Mouse (Mus musculus): ENCODE results near the gene Aif1l.

Aif1l gene

DNA sequence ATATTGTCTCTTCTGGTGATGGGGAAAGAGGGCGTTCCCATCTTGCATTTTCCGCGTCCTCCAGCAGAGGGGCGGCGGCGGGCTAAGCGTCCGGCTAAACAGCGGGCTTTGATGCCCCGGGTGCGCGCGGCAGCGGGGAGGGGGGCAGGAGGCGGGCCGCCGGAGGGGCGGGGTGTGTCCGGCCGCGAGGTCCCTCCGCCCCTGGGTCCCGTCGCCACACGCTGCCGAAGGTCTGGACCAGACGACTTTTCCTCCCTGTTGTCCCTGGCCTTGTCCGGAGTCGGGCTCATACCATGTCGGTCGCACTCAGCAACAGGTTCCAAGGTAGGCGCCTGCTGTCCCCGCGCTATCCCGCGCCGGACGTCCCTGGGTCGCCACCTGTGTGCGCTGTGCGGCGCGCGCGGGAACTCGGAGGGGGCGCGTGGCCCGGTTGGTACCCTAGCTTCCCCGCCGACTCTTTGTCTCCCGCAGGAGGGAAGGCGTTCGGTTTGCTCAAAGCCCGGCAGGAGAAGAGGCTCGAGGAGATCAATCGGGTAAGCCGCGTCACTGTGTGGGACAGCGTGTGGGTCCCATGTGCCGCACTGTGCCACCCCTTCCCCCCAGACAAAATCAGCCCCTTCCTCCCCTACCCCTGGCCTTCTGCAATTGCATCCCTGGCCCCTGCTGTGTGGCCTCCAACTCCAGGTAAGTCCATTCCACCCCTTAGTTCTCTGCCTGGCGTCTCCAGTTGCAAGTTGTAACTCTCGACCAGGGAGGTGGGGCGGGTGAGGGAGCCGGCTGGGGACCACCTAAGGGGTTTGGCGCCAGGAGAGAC lies at the start of gene Aif1l:
Gene Aif1l, plus strand, starts transcription at position 82 of the 814 bp plus-strand sequence.
- DNase-seq (ENCODE audit: low spot score), result no peak

DNA sequence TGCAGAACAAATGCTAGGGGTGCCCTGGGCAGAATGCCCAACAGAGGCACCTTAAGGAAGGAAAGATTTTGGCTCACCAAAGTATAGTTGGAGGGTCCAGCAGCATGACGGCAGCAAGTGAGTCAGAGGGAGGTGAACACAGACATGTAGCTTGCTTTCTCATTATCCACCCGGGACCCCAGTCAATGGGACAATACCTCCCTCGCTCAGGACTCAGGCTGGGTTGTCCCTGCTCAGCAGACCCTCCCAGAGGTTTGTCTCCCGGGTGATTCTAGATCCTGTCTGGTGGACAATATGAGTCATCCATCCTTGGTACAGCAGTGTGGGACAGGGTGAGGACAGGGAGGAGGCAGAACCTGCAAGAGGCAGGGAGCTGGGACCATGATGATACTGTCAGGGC lies 49.0 kb upstream of the Aif1l start:
- DNase-seq (ENCODE audit: low spot score), result no peak

DNA sequence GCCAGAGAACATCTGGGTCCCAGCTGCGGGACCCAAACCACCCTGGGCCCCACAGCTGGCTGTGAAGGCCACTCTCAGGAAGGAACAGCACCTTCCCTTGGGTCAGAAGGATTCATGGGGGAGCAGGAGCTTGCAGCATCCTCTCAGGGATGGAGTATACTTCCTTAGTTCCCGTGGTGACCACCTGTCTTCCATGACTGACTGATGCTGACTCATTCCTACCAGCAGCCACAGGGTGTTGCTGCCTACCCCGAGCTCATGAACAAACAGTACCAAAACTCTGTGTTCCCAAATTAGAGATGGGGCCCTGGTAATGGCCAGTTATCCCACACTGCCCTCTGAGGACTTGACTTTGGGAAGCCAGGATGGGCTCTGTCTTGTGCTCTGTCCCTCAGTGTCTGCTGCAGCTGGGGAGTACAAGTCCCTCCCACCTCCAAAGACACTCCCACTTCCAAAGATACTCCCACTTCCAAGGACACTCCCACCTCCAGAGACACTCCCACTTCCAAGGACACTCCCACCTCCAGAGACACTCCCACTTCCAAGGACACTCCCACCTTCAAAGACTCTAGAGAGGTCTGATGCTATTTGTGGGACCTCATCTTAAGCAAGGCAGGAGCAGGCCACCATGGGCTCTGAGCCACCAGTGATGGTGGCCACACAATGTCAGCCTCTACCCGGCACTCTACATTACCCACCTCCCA lies 48.1 kb upstream of the Aif1l start:
- DNase-seq (ENCODE audit: low spot score), result no peak

DNA sequence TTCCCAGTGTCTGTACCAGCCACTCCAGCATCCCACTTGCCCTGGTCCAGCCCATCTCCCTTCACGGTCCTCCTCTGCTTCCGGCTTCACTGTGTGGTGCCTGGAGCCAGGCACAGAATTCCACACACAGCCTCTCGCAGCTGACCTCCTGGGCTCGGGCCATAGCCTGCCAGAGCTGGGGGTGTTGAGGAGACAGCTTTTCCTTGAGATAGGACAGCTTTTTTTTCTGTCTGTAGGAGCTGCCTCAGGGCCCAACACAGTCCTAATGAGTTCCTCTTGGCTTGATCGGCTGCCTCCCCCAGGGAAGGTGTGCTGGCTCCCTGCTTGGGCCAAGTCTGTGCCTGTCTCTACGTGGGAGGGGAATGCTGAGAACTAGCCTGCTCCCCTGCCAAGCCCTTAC lies 45.9 kb upstream of the Aif1l start:
- no peak for DNase-seq (ENCODE audit: low spot score)

DNA sequence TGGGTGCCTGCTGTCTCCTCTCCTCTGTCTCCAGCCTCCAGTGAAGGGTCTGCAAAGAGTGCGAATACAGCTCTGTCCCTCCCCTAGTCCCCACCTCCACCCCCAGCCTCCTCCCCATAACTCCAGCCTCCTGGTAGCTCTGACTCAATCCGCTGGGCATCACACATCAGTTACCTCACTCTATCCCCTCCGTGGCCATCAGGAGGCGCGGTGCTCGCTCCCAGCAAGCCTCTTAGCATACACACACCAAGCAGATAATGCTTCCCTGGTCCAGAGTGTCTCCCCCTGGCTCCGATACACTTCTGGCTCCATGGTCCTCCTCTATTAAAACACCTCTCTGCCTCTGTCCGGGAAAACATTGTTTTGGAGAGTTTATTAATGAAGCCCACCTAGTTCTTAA lies 45.3 kb upstream of the Aif1l start:
- no peak for DNase-seq (ENCODE audit: low spot score)

DNA sequence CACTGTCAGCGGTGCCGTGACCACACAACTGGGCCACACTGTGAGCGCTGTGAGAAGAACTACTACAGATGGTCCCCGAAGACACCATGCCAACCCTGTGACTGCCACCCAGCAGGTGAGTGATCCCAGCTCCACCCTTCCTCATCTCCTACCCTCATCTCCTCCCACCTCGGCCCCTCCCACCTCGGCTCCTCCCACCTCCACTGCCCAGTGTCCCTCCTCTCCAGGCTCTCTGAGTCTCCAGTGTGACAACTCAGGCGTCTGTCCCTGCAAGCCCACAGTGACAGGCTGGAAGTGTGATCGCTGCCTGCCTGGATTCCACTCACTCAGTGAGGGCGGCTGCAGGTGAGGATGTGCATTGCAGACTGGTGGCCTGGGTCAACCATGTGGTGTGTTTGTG lies 44.3 kb upstream of the Aif1l start:
- no peak for DNase-seq (ENCODE audit: low spot score)

DNA sequence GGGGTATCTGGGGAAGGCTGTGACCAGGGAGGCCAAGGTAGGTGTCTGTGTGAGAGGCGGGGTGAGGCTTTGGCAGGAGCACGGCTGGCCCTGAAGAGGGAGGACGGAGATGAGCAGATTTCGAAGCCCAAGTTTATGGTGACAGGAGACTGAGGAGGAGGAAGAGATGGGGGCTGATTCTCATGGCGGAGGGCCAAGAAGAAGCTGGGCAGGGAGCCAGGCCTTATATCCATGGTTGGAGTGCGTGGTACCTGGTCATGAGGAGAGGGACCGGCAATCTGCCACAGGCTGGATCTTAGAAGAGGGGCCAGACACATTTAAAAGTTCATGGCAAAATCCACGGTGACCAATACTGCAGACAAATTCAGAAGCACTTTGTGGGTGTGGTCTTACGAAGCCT lies 43.5 kb upstream of the Aif1l start:
- DNase-seq (ENCODE audit: low spot score), result no peak

DNA sequence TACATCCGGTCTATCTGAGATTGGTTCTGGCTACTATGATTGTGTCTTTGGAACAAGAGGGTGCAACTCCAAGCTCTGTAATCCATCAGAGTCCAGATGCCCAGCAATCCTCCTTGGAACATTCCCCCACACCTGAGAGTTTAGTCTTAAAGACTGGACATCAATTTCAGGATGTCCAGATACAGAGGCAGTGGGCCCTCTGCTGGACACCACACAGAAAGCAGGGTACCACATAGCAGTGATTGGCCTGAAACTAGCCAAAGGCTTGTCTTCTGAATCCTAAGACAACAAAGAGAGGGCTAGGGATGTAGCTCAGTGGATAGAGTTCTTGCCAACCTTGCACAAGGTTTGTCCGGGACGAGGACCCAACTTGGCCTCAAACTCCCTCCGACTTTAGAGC lies 37.4 kb upstream of the Aif1l start:
- peak; percentile 57 for DNase-seq (ENCODE audit: low spot score)

DNA sequence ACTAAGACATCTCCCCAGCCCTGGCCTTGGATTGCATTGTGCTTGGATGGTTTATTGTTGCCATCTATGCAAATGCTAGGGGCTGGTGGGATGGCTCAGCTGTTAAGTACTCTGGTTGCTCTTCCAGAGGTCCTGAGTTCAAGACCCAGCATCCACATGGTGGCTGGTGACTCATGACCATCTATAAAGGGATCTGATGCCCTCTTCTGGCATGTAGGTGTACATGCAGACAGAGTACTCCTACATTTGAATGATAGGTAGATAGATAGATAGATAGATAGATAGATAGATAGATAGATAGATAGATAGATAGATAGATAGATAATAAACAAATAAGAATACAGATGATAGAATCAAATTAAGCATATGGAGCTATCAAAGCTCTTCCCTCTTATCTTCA lies 35.7 kb upstream of the Aif1l start:
- peak; percentile 18 for DNase-seq (ENCODE audit: low spot score)

DNA sequence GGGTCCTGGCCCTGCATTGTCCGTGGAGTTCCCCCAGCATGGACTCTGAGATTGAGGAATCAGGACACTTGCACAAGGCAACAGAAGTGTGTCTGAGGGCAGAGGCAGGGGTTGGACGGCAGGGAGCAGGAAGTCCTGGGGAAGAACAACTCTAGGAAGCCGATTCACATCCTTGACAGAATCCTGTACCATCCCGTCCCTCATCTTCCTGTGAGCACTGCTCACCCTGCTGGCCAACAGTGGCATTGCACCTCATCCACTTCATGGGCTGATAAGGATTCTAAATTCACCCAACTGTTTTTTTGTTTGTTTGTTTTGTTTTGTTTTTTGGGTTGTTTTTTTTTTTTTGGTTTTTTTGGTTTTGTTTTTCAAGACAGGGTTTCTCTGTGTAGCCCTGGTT lies 34.8 kb upstream of the Aif1l start:
- DNase-seq (ENCODE audit: low spot score), result peak; percentile 85

DNA sequence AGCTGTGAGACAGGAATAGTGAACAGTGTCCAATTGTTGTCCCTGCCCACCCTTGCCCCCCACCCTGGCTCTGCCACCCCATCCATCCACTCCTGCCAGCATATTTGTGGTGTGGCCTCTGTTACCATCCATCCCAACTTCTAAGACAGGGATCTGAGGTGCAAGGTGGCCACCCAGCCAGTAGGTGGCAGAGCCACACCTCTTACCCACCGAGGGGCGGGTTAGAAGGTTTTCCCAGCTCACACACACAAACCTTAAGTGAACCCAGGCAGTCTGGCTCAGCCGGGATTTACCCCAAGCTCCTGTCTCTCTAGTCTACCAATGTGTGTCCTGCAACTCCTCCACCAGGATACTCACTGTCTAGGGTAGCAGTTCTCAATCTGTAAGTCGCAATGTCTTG lies 32.3 kb upstream of the Aif1l start:
- DNase-seq (ENCODE audit: low spot score), result peak; percentile 64

DNA sequence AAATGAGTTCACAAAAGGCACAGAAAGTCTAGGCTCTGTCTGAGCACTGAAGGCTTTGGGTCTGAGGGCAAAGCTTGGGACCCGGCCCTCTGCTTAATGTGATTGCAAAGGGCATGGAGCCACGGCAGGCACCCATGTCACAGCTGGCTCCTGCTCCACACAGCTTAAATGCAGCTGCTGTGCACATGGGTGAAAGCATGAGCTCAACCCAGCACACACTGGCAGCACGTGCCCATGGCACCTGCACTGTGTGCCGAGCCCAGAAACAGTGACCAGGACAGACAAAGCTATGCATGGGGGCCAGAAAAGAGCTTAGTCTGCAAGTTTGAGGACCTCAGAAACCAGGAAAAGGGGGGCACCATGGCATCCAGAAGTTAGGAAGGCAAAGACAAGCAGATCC lies 26.3 kb upstream of the Aif1l start:
- DNase-seq (ENCODE audit: low spot score), result peak; percentile 44

DNA sequence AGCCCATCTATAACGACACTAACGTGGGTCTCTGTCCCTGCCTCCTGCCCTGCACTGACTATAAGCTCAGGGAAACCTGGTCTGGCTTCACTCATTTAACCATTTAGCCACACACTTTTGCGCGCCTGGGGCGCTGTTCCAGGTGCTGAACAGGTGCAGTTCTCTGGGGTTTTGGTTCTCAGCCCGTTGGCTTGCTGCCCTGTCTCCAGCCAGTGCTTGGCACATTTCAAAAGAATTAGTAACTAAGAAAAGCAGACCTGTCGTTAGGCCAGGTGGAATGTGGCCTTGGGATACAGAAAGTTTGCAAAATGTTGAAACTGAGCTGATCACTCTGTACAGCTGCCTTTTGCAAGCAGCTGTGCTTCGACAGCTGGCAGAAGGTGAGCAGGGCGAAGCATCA lies 25.1 kb upstream of the Aif1l start:
- DNase-seq (ENCODE audit: low spot score), result no peak

DNA sequence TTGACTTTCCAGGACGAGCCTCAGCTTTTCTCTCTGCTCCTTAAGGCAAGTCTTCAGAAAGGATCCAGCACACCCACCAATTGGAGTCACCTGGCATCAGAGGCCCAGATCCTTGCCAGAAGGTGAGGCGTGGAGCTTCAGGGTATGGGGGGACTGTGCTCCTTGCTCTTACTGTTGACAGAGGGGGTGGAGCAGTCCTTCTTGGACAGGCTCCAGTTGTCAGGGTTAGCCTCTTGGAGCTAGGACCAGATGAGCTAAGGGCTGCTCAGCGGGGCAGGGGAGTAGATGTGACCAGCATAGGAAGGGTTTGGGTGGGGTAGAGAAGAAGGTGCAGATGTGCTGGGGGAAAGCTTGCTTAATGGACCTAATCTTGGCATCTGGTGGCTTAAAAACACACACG lies 24.0 kb upstream of the Aif1l start:
- DNase-seq (ENCODE audit: low spot score), result no peak

DNA sequence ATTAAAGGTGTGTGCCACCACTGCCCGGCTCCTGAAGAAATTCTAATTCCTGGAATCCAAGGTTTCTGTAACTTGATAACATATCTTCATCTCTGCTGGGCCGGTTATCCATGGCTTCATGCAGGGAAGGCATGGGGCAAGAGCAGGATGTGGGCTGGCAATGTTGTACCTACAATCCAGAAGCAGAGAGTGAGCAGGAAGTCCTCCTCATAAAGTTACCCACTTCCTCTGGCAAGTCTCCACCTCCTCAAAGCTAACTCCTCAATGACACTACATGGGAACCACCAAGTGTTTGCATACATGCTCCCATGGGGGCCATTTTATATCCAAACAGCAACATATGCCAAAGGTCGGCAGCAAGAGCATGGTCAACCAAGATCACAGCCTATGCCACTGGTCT lies 20.3 kb upstream of the Aif1l start:
- no peak for DNase-seq (ENCODE audit: low spot score)

DNA sequence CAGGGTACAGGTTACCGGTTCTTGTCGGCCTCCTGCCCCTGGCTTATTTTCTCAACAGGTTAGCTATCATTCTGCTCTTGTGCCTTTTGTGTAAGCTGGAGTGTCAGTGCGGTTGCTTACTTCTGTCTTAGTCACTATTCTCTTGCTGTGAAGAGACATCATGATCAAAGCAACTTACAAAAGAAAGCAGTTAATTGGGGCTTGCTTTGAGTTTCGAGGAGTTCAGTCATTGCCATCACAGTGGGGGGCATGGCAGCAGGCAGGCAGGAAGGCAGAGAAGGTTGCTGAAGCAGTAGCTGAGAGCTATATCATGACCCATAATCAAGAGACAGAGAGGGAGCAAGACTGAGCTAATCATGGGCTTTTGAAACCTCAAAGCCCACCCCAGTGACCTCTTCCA lies 15.4 kb upstream of the Aif1l start:
- no peak for DNase-seq (ENCODE audit: low spot score)

DNA sequence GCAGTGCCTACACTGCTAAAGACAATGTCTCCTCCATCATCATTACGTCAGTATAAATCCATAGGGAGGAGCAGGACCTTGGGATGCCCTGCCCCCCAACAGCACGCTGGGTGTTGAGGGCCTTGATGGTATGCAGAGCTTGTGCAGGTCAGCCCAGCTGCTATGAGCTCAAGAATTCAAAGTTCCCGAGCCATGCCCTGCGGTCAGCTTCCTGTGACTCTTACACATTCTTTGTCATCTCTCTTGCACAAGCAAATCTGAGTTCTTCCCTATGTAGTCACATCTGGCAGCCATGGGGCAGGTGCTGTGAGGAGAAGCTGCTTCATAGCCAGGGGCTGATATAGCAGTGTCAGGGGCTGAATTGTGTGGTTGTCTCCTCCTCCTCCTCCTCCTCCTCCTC lies 14.9 kb upstream of the Aif1l start:
- DNase-seq (ENCODE audit: low spot score), result no peak

DNA sequence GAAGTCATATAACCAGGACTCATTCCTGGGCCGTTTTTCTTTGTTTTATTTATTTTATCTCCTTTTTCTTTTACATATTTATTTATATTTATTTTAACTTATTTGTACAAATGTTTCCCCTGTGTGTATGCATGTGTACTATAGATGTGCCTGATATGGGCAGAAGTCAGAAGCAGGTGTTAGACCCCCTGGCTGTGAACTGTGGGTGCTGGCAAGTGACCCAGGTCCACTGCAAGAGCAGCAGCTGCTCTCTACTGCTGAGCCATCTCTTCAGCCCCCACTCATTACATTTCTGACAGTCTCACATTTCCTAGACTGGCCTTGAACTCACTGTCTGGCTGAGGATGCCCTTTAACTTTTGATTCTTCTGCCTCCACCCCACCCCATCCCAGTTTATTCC lies 11.6 kb upstream of the Aif1l start:
- no peak for DNase-seq (ENCODE audit: low spot score)

DNA sequence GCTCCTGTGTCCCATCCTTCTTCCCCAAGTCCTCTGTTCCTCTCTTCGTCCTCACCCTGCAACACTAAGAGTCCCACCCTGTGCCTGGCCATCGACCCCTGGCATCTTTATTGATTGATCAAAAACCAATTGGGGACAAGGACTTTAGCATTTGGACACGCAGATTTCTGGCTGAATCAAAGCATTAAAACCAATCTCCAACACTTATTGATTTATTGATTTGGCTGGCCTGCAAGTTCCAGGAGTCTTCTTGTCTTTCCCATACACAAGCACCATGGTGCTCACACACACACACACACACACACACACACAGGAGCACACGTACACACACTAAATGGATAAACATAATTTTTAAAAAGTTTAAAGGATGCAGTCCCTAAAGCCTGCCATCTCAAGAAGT lies 6.9 kb upstream of the Aif1l start:
- DNase-seq (ENCODE audit: low spot score), result no peak

DNA sequence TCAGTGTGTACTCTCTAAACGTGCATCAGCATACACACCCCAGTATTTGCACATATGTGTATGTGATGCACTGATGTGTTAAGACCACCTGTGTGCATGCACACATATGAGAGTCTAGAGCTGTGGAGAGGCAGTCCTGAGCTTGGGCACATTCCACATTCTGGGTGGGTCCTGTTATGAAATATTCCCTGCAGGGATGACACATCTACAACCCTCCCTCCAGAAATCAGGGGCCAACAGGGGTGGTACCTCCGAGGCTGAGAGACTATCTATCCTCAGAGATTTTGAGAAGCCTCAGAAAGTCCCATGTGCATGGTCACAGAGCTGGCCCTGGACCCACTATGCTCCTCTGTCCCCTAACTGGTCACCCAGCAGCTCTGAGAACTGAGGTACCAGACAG lies 4.4 kb upstream of the Aif1l start:
- no peak for DNase-seq (ENCODE audit: low spot score)

DNA sequence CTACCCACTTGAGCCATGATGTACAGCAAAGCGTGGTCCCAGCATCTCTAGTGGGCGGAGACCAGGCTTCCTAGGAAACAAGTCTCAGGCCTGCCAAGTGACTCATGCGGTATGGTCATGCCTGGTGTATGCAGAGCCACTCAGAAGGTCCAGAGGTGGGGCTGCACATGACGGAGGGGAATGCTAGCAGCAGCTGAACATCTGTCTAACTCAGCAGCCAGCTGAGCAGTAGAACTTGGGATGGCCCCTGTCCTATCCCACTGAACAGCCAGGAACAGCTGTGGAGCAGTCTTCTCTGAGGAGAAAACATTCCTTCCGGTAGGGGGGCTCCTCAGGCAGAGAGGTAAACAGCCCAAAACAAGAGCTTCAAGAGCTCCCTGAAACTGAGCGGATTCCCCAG lies 1.5 kb upstream of the Aif1l start:
- peak; percentile 29 for DNase-seq (ENCODE audit: low spot score)

DNA sequence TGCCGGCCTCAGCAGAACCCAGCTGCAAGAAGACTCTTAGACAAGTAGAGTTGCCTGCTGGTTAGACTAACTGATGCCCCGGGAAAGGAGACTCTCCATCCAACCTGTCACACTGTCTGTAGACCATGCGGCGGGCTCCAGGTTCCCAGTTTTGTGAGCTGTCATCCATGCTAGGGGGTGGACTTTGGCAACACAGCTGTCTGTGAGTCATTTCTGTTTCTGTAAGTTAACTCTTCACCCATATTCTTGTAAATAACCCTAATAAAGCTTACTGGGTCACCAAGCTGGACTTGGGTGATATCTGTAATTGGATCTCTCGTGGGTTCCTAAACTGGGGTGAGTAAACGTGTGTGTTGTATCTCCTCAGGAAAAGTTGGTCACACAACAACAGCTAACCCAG lies 1.1 kb upstream of the Aif1l start:
- peak; percentile 52 for DNase-seq (ENCODE audit: low spot score)

DNA sequence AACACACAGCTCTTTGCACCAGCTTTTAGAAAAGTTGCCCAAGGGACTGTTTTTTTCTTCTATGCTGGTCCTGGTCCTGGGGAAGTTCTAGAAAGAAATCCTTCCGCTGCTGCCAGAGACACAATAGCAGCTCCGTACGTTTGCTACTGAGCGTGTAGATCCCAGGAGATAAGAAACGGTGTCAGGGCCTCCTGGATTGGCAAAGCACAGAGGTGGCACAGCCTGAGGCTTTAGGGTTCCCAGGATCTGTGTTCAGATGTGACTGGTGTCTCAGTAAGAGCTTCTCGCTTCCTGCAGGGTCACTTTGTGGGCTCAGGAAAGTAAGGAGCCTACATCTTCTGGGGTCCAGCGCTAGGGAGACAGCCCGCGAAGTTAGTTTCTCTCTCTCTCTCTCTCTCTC lies 1.0 kb downstream of the Aif1l start:
- no peak for DNase-seq (ENCODE audit: low spot score)

DNA sequence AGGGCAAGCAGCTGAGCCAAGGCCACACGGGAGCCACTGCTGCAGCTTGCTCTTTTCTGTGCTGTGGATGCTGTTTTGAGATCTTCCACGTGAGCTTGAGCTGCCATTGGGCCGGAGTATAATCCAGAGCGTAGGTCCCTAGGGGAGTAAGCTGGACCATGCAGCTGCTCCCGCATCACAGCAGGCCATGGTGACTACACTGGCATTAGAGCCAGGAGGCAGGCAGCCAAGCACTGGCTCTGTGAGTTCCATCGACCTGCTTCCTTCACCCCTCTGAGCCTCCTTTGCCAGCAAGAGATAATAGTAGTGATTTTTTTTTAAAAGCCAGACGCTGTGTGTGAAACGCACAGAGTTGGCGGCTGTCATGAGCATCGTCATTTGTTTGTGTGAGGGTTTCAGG lies 2.3 kb downstream of the Aif1l start:
- peak; percentile 29 for DNase-seq (ENCODE audit: low spot score)

Data from adipocyte (in vitro differentiated cells).